Mouse (Mus musculus) lung, adult 2 months (tissue): ENCODE measurements at regions not wholly inside any gene's neighbourhood (a gene's known extent, or its start where the extent isn't known, plus 50 kb on each side); places are given as distances from the start of the nearest gene placed in this dataset.

Source experiments
- CTCF ChIP-seq: fragments of 200-500 bp; IDR thresholded peaks from 2 replicates; pipeline ENCODE4 v1.5.1; 2011; ENCODE audit warnings: mild to moderate bottlenecking, low read length, control low read depth; ENCODE audit not compliant: insufficient read depth
- POLR2A ChIP-seq: fragments of 200-500 bp; IDR thresholded peaks from 2 replicates; pipeline ENCODE4 v1.6.1; 2011; ENCODE audit warnings: low read depth, mild to moderate bottlenecking, control low read depth, low read length, borderline replicate concordance; ENCODE audit errors: extremely low read depth

DNA sequence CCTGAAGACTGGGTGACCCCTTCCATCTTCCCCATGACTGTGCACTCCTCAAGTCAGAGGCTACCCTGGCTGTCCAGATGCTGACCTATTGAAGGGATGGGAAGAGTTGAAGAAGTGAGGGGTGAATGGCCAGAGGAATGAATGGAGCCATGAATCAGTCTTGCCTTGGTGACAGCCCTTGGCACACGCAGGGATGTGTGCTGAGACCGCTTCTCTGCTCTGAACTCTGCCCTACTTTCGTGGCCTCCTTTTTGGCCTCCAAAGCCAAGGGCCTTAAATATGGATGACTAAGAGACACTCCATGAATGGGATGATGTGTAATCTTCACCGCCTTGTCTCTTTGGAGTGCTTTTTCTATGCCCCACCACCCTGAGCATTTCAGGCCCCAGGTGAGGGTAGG is 259.7 kb downstream of the Dysf start:
- TF ChIP-seq CTCF = no peak
- TF ChIP-seq POLR2A = no peak
